22 mouse cellular contexts compared by ENCODE assay signal in genomic region chr9:105252349-105253041, GRCm38 (mm10).
DNase-seq lines count a peak whose midpoint lies in the region; ATAC-seq and TF ChIP-seq lines count a peak whose summit lies in the region.
"Had no signal": no experiment of that assay in that cellular context is flagged by ENCODE, and none has a peak within 500 bp of the region (broad histone marks: within the 10 kb centered on the region; RNA-seq: fewer than 3 reads in every experiment).

No protein-coding gene starts in this region.

- no peak overlapping the region for H3K4me2 ChIP-seq in midbrain, postnatal 0 days (ENCODE audit: low read depth, low read length, poor library complexity, severe bottlenecking)
- H3K4me2 ChIP-seq in midbrain, embryonic 11.5 days: no peak overlapping the region
- no peak overlapping the region for H3K4me2 ChIP-seq in neural tube, embryonic 14.5 days (ENCODE audit: low read depth, low read length)
- H3K4me2 ChIP-seq: embryonic facial prominence, embryonic 12.5 days; liver, embryonic 11.5 days; lung, embryonic 14.5 days; midbrain, embryonic 12.5 days had no signal

- no peak overlapping the region for H3K27ac ChIP-seq in heart, embryonic 10.5 days
- no peak overlapping the region for H3K27ac ChIP-seq in midbrain, postnatal 0 days (ENCODE audit: low read depth, low read length)
- no peak overlapping the region for H3K27ac ChIP-seq in midbrain, embryonic 11.5 days (ENCODE audit: low read depth, low read length)
- H3K27ac ChIP-seq in layer of hippocampus, adult 2 months: peak overlapping the region; percentile 36; the same call in 1 of the 2 replicates
- no peak overlapping the region; the same call in 1 of the 2 replicates for H3K27ac ChIP-seq in neural tube, embryonic 14.5 days (ENCODE audit: low read depth, low read length)
- H3K27ac ChIP-seq: embryonic facial prominence, embryonic 12.5 days; heart, adult 2 months; limb, embryonic 10.5 days; midbrain, embryonic 12.5 days had no signal

- no peaks in the 10 kb centered on the region for H3K36me3 ChIP-seq in heart, embryonic 10.5 days
- no peaks in the 10 kb centered on the region for H3K36me3 ChIP-seq in midbrain, postnatal 0 days (ENCODE audit: insufficient read depth, low read length)
- no peaks in the 10 kb centered on the region for H3K36me3 ChIP-seq in midbrain, embryonic 11.5 days (ENCODE audit: control insufficient read depth, insufficient read depth, low read length)
- H3K36me3 ChIP-seq in neural tube, embryonic 14.5 days (ENCODE audit: control insufficient read depth, insufficient read depth, low read length): no peaks in the 10 kb centered on the region
- H3K36me3 ChIP-seq: embryonic facial prominence, embryonic 12.5 days; limb, embryonic 10.5 days; midbrain, embryonic 12.5 days had no signal

- DNase-seq in heart, adult 11 months: peak; percentile 74
- DNase-seq in heart, embryonic 10.5 days (ENCODE audit: low spot score): no peak
- peak; percentile 7 for DNase-seq in midbrain, postnatal 0 days (ENCODE audit: low spot score)
- no peak for DNase-seq in midbrain, embryonic 11.5 days (ENCODE audit: low spot score, missing footprints)
- peak; percentile 18 to 19 for DNase-seq in layer of hippocampus, adult 2 months (ENCODE audit: low spot score in 2 of 2)
- DNase-seq in thymus, postnatal 0 days (ENCODE audit: low spot score): no peak
- DNase-seq: adrenal gland, postnatal 10 days; cerebellum, adult 2 months; gastrocnemius, postnatal 10 days; heart, adult 2 months; kidney, adult 8-10 months; lung, embryonic 14.5 days; lung, postnatal 4 days; thymus, adult 18-20 months had no signal

- no peak for TF ChIP-seq CTCF in midbrain, postnatal 0 days (IDR thresholded peaks at IDR 0.05)
- no peak for TF ChIP-seq CTCF in layer of hippocampus, adult 2 months (conservative IDR thresholded peaks at IDR 0.05)

- no peak overlapping the region for H3K4me3 ChIP-seq in heart, embryonic 10.5 days
- no peak overlapping the region for H3K4me3 ChIP-seq in midbrain, postnatal 0 days (ENCODE audit: low read depth, low read length)
- H3K4me3 ChIP-seq in midbrain, embryonic 11.5 days (ENCODE audit: low read depth, low read length): no peak overlapping the region
- no peak overlapping the region for H3K4me3 ChIP-seq in layer of hippocampus, adult 2 months
- no peak overlapping the region for H3K4me3 ChIP-seq in neural tube, embryonic 14.5 days (ENCODE audit: low read depth, low read length)
- H3K4me3 ChIP-seq: embryonic facial prominence, embryonic 12.5 days; heart, adult 2 months; limb, embryonic 10.5 days; midbrain, embryonic 12.5 days; myocyte had no signal

- no peaks in the 10 kb centered on the region for H3K4me1 ChIP-seq in heart, embryonic 10.5 days
- H3K4me1 ChIP-seq in midbrain, postnatal 0 days (ENCODE audit: insufficient read depth, low read length): 0 out of 2 replicates have a peak, but pooled peaks cover 2% of the 10 kb centered on the region
- no peaks in the 10 kb centered on the region for H3K4me1 ChIP-seq in midbrain, embryonic 11.5 days (ENCODE audit: control insufficient read depth, insufficient read depth, low read length)
- H3K4me1 ChIP-seq in neural tube, embryonic 14.5 days (ENCODE audit: control insufficient read depth, insufficient read depth, low read length): peaks cover 7% of the 10 kb centered on the region; the same call in 1 of the 2 replicates
- H3K4me1 ChIP-seq: embryonic facial prominence, embryonic 12.5 days; limb, embryonic 10.5 days; midbrain, embryonic 12.5 days had no signal

- H3K9ac ChIP-seq in midbrain, postnatal 0 days (replicated peaks; ENCODE audit: low read length, poor library complexity, severe bottlenecking): no peak overlapping the region
- no peak overlapping the region for H3K9ac ChIP-seq in midbrain, embryonic 11.5 days (ENCODE audit: low read length)
- H3K9ac ChIP-seq in neural tube, embryonic 14.5 days (replicated peaks; ENCODE audit: low read depth, low read length): no peak overlapping the region
- H3K9ac ChIP-seq: embryonic facial prominence, embryonic 12.5 days; lung, embryonic 14.5 days; midbrain, embryonic 12.5 days had no signal

- no peak for ATAC-seq in midbrain, postnatal 0 days (ENCODE audit: low FRiP score)
- ATAC-seq in midbrain, embryonic 11.5 days (ENCODE audit: low FRiP score): no peak
- ATAC-seq in neural tube, embryonic 14.5 days (ENCODE audit: low read depth): peak; percentile 46; the same call in 1 of the 2 replicates
- ATAC-seq in activated CD4-positive, CD25-positive, alpha-beta regulatory T cell, adult 4 months: no peak

- H3K9me3 ChIP-seq in heart, embryonic 10.5 days: peaks cover 3% of the 10 kb centered on the region; the same call in 1 of the 2 replicates
- H3K9me3 ChIP-seq in midbrain, postnatal 0 days (ENCODE audit: low read length): no peaks in the 10 kb centered on the region
- no peaks in the 10 kb centered on the region for H3K9me3 ChIP-seq in midbrain, embryonic 11.5 days (ENCODE audit: control insufficient read depth, low read length)
- no peaks in the 10 kb centered on the region for H3K9me3 ChIP-seq in neural tube, embryonic 14.5 days (ENCODE audit: control insufficient read depth, low read length)
- H3K9me3 ChIP-seq: limb, embryonic 10.5 days; midbrain, embryonic 12.5 days had no signal

- no peaks in the 10 kb centered on the region for H3K27me3 ChIP-seq in heart, embryonic 10.5 days (ENCODE audit: insufficient read depth, poor library complexity, severe bottlenecking)
- H3K27me3 ChIP-seq in midbrain, postnatal 0 days (ENCODE audit: insufficient read depth, low read length): no peaks in the 10 kb centered on the region
- H3K27me3 ChIP-seq in midbrain, embryonic 11.5 days (ENCODE audit: control insufficient read depth, insufficient read depth, low read length): no peaks in the 10 kb centered on the region
- H3K27me3 ChIP-seq in neural tube, embryonic 14.5 days (ENCODE audit: control insufficient read depth, insufficient read depth, low read length): no peaks in the 10 kb centered on the region
- H3K27me3 ChIP-seq: CH12.LX; embryonic facial prominence, embryonic 12.5 days; midbrain, embryonic 12.5 days had no signal

- WGBS in heart, embryonic 10.5 days: 75% methylated on average over 4 of the region's 4 CpGs
- WGBS in midbrain, postnatal 0 days: 67% methylated on average over 4 of the region's 4 CpGs
- 80% methylated on average over 4 of the region's 4 CpGs for WGBS in midbrain, embryonic 11.5 days
- WGBS in neural tube, embryonic 14.5 days: 11% methylated on average over 4 of the region's 4 CpGs

Comparison
In these comparisons a context has a peak if more than half of its experiments do, and no peak if none do; other contexts are left out.
1. DNase-seq: peak in heart, adult 11 months (single experiment), midbrain, postnatal 0 days (single experiment) and layer of hippocampus, adult 2 months (2 of 2); none in heart, embryonic 10.5 days (single experiment), midbrain, embryonic 11.5 days (single experiment) and thymus, postnatal 0 days (single experiment).